Mouse (Mus musculus): ENCODE results near the gene Icam1. TPM values are rescaled to one million over a fixed set of nuclear protein-coding genes. Genes with fewer than 3 reads are reported as not detected.
A peak's percentile ranks its signal among the peaks of the same experiment; 100 is the strongest.
"Not testable (repeated sequence)": the region's sequence is repeated elsewhere in the genome, so short reads cannot be mapped to it uniquely, and the experiment has no call there.

The Icam1 gene
- polyA plus RNA-seq, 1 experiment: 18.9 TPM

DNA sequence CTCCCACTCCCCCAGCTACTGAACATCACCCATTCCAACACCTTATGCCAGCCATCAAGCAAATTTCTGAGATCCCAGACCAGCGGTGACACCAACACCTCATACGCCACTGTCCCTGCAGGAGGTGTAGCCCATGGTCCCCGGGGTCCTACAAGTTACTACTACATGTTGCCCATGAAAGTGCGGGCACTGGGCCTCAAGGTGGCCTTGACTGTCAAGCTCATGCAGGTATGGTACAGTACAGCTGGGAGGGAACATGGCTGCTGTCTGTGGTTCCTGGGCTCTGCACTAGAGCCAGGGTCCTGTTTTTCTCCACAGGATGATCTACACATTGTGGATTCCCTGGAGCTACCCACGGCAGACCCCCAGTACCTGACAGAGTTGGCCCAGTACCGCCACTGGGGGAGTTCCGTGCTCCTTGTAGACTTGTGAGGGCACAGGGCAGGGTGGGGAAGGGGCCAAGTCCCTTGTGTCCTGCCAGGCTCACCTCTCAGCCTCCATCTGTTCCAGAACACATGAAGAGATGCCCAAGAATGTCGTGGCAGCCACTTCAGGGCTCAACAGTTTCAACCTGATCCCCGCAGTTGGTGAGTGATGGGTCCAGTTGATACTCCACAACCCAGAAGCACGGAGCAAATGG, 8.4 kb upstream of the Icam1 start:
- H3K4me3 ChIP-seq (ENCODE audit: insufficient read depth, low read length): no peak overlapping the region
- no peak overlapping the region for H3K27ac ChIP-seq (ENCODE audit: insufficient read depth, low read length)
- TF ChIP-seq CTCF (IDR thresholded peaks at IDR 0.05; ENCODE audit: borderline replicate concordance, insufficient read depth, low read length) (no peak), POLR2A (IDR thresholded peaks at IDR 0.05; ENCODE audit: low read depth, low read length) (no peak)
- no peaks in the 10 kb centered on the region for H3K4me1 ChIP-seq (ENCODE audit: control insufficient read depth, insufficient read depth, low read length)

DNA sequence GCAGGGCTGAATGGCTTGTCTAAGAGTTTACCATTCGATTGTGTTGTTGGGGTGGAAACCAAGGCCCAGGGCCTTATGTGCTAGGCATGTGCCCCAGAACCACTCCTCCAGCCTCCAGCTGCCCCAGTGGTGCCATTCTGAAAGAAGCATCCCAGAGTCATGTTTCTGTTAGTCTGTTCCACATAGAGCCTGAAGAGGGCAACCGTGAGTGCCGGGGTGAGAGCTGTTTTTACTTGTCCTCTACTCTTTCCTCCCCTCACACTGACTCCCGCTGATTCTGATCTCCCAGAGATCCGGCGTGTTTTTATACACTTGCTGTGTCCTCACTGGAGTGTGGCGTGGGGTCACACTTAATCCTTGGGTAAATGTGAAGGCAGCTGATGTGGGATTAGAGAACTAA, 7.8 kb upstream of the Icam1 start:
- no peak overlapping the region for H3K4me3 ChIP-seq (ENCODE audit: insufficient read depth, low read length)
- no peak for TF ChIP-seq CTCF (IDR thresholded peaks at IDR 0.05; ENCODE audit: borderline replicate concordance, insufficient read depth, low read length)
- no peak for TF ChIP-seq POLR2A (IDR thresholded peaks at IDR 0.05; ENCODE audit: low read depth, low read length)
- no peak overlapping the region for H3K27ac ChIP-seq (ENCODE audit: insufficient read depth, low read length)

GRCm38 (mm10) chr9:21010362-21010761, 5.4 kb upstream of the Icam1 start:
- TF ChIP-seq POLR2A (IDR thresholded peaks at IDR 0.05; ENCODE audit: low read depth, low read length) (no peak), CTCF (IDR thresholded peaks at IDR 0.05; ENCODE audit: borderline replicate concordance, insufficient read depth, low read length) (no peak)
- H3K4me3 ChIP-seq (ENCODE audit: insufficient read depth, low read length): no peak overlapping the region
- H3K4me1 ChIP-seq (ENCODE audit: control insufficient read depth, insufficient read depth, low read length): no peaks in the 10 kb centered on the region
- H3K27ac ChIP-seq (ENCODE audit: insufficient read depth, low read length): no peak overlapping the region

More for the DNA sequence above, 7.8 kb upstream of the Icam1 start:
- H3K4me1 ChIP-seq (ENCODE audit: control insufficient read depth, insufficient read depth, low read length): no peaks in the 10 kb centered on the region

- not testable (repeated sequence) for H3K4me3 ChIP-seq (ENCODE audit: insufficient read depth, low read length); H3K27ac ChIP-seq (ENCODE audit: insufficient read depth, low read length); H3K4me1 ChIP-seq (ENCODE audit: control insufficient read depth, insufficient read depth, low read length)
Observed at GRCm38 (mm10) chr9:21010939-21011541, 4.7 kb upstream of the Icam1 start.

DNA sequence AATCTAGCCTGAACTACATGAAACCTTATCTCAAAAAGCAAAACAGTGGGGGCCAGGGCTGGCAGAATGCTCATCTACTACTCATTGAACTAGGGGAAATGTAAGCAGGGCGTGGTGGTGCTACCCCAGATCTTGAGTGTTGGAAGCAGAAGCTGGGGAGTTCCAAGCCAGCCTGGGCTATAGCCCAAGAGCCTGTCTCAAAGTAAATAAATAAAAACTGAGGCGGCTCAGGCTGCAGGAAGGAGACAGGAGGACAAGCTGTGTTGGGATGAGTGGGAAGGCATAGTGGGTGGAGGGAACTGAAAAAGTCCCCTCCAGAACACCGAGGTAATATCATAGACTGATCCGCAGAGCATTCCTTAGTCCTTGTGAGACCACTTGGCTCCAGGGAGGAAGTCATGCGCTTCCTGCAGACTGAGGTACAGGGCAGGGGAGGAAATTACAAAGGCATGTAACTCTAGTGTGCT, 3.9 kb upstream of the Icam1 start:
- TF ChIP-seq POLR2A (IDR thresholded peaks at IDR 0.05; ENCODE audit: low read depth, low read length) (no peak), CTCF (IDR thresholded peaks at IDR 0.05; ENCODE audit: borderline replicate concordance, insufficient read depth, low read length) (no peak)
- Histone ChIP-seq H3K4me1 (ENCODE audit: control insufficient read depth, insufficient read depth, low read length) (no peaks in the 10 kb centered on the region), H3K4me3 (ENCODE audit: insufficient read depth, low read length) (no peak overlapping the region), H3K27ac (ENCODE audit: insufficient read depth, low read length) (no peak overlapping the region)

DNA sequence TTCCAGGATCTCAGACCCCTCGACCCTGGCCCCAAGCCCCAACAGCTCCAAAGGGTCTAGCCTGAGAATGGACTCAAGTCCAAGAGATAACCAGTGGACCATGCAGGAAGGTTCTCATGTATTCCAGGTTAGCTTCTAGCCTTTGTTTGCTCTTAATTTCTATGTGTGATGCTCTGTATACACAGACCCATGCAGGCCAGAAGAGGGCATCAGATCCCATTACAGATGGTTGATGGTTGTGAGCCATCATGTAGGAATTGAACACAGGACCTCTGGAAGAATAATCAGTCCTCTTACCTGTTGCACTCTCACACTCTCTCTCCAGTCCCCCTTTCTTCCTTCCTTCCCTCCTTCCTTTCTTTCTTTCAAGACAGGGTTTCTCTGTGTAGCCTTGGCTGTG, 3.4 kb upstream of the Icam1 start:
- no peak overlapping the region for H3K4me3 ChIP-seq (ENCODE audit: insufficient read depth, low read length)
- no peak overlapping the region for H3K27ac ChIP-seq (ENCODE audit: insufficient read depth, low read length)
- TF ChIP-seq POLR2A (IDR thresholded peaks at IDR 0.05; ENCODE audit: low read depth, low read length) (no peak), CTCF (IDR thresholded peaks at IDR 0.05; ENCODE audit: borderline replicate concordance, insufficient read depth, low read length) (no peak)
- H3K4me1 ChIP-seq (ENCODE audit: control insufficient read depth, insufficient read depth, low read length): no peaks in the 10 kb centered on the region

- no peaks in the 10 kb centered on the region for H3K4me1 ChIP-seq (ENCODE audit: control insufficient read depth, insufficient read depth, low read length)
- H3K27ac ChIP-seq (ENCODE audit: insufficient read depth, low read length): no peak overlapping the region
- peak; percentile 44; the same call in 1 of the 2 replicates for TF ChIP-seq POLR2A (IDR thresholded peaks at IDR 0.05; ENCODE audit: low read depth, low read length)
- no peak for TF ChIP-seq CTCF (IDR thresholded peaks at IDR 0.05; ENCODE audit: borderline replicate concordance, insufficient read depth, low read length)
- peak overlapping the region; percentile 7; the same call in 1 of the 2 replicates for H3K4me3 ChIP-seq (ENCODE audit: insufficient read depth, low read length)
Observed at GRCm38 (mm10) chr9:21014691-21015570, 854 bp upstream of the Icam1 start.

GRCm38 (mm10) chr9:21016331-21017176, 769 bp downstream of the Icam1 start:
- TF ChIP-seq CTCF (IDR thresholded peaks at IDR 0.05; ENCODE audit: borderline replicate concordance, insufficient read depth, low read length) (no peak), POLR2A (IDR thresholded peaks at IDR 0.05; ENCODE audit: low read depth, low read length) (no peak)

DNA sequence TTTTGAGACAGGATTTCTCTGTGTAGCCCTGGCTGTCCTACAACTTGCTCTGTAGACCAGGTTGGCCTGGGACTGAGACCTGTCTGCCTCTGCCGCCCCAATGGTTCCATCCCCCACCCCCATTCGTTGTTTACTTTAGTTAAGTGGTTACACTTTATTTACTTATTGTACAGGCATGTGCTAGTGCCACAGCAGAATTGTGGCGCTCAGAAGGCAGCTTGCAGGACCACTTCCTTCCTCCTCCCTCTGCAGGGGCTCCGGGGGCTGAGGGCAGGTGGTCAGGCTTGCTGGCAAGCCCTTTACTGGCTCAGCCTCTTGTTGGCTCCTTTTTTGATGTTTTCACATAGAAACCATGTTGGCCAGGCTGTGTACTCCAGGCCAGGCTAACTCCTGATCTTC, 1.4 kb downstream of the Icam1 start:
- no peak overlapping the region for H3K4me3 ChIP-seq (ENCODE audit: insufficient read depth, low read length)
- H3K4me1 ChIP-seq (ENCODE audit: control insufficient read depth, insufficient read depth, low read length): no peaks in the 10 kb centered on the region
- H3K27ac ChIP-seq (ENCODE audit: insufficient read depth, low read length): no peak overlapping the region
- no peak for TF ChIP-seq POLR2A (IDR thresholded peaks at IDR 0.05; ENCODE audit: low read depth, low read length)
- no peak for TF ChIP-seq CTCF (IDR thresholded peaks at IDR 0.05; ENCODE audit: borderline replicate concordance, insufficient read depth, low read length)

More at GRCm38 (mm10) chr9:21016331-21017176, 769 bp downstream of the Icam1 start:
- Histone ChIP-seq H3K4me3 (ENCODE audit: insufficient read depth, low read length) (0 out of 2 replicates have a peak overlapping the region, but pooled peaks have one; percentile 9), H3K27ac (ENCODE audit: insufficient read depth, low read length) (no peak overlapping the region), H3K4me1 (ENCODE audit: control insufficient read depth, insufficient read depth, low read length) (no peaks in the 10 kb centered on the region)
